Mouse (Mus musculus) limb, embryonic 13.5 days (tissue): ENCODE measurements around the gene Palb2. TPM values are rescaled to one million over a fixed set of nuclear protein-coding genes. Genes with fewer than 3 reads are reported as not detected.

Source experiments
- ATAC-seq: fragments of 200-750 bp; cut with Nextera tagmentation; 2 replicates; pipeline ENCODE4 v1.8.0; 2017; ENCODE audit warnings: low read depth, moderate number of reproducible peaks, moderate TSS enrichment; ENCODE audit not compliant: low FRiP score
- H3K27ac ChIP-seq: fragments of 300-500 bp; sonication (generic); 2 replicates; pipeline ENCODE4 v1.5.1; 2015; ENCODE audit warnings: inconsistent platforms, mild to moderate bottlenecking, moderate library complexity
- H3K27me3 ChIP-seq: fragments of 300-500 bp; sonication (generic); 2 replicates; pipeline ENCODE4 v1.6.1; 2015; ENCODE audit warnings: mild to moderate bottlenecking, inconsistent platforms
- H3K36me3 ChIP-seq: fragments of 300-500 bp; sonication (generic); 2 replicates; pipeline ENCODE4 v1.6.1; 2015; ENCODE audit warnings: inconsistent platforms, mild to moderate bottlenecking, moderate library complexity
- H3K4me1 ChIP-seq: fragments of 300-500 bp; sonication (generic); 2 replicates; pipeline ENCODE4 v1.6.1; 2015; ENCODE audit warnings: inconsistent platforms
- H3K4me2 ChIP-seq: fragments of 300-500 bp; sonication (generic); replicated peaks from 2 replicates; pipeline ENCODE4 v1.6.1; 2015; ENCODE audit warnings: inconsistent platforms, mild to moderate bottlenecking, moderate library complexity
- H3K4me3 ChIP-seq: fragments of 300-500 bp; sonication (generic); 2 replicates; pipeline ENCODE4 v1.5.1; 2015; ENCODE audit warnings: moderate library complexity, mild to moderate bottlenecking, inconsistent platforms
- H3K9ac ChIP-seq: fragments of 300-500 bp; sonication (generic); 2 replicates; pipeline ENCODE4 v1.6.1; 2015; ENCODE audit warnings: mild to moderate bottlenecking, inconsistent platforms
- H3K9me3 ChIP-seq: fragments of 300-500 bp; sonication (generic); 2 replicates; pipeline ENCODE4 v1.6.1; 2016; ENCODE audit warnings: inconsistent platforms
- WGBS: fragments of 180-500 bp; shearing (Covaris S2); methylation state at CpG from one replicate; pipeline ENCODE4 v1.1.7; 2015; 5-methylcytosine and 5-hydroxymethylcytosine counted together
- polyA plus RNA-seq: library from polyadenylated mRNA; unstranded; fragments of >200 nt; fragmentation: Nextera tagmentation; extraction: Ambion mirVana; gene quantifications from 2 replicates; pipeline ENCODE4 v1.2.1, GENCODE M21; 2015

Palb2 gene
- polyA plus RNA-seq, 1 experiment from 2014 or later = 16.1 TPM

GRCm38 (mm10) chr7:122094564-122095330, 38.0 kb downstream of the Palb2 start:
- H3K4me1 ChIP-seq = peaks cover under 1% of the 10 kb centered on the region
- H3K27me3 ChIP-seq = no peaks in the 10 kb centered on the region
- peaks cover 81% of the 10 kb centered on the region for H3K36me3 ChIP-seq
- H3K27ac ChIP-seq = no peak overlapping the region
- no peak overlapping the region for H3K4me3 ChIP-seq
- 94% methylated on average over 2 of the region's 2 CpGs for WGBS
- H3K9ac ChIP-seq = no peak overlapping the region
- no peak overlapping the region for H3K4me2 ChIP-seq
- no peak for ATAC-seq
- H3K9me3 ChIP-seq = no peaks in the 10 kb centered on the region

- no peaks in the 10 kb centered on the region for H3K9me3 ChIP-seq
- no peak overlapping the region for H3K27ac ChIP-seq
- no peaks in the 10 kb centered on the region for H3K4me1 ChIP-seq
- no peaks in the 10 kb centered on the region for H3K27me3 ChIP-seq
- H3K9ac ChIP-seq = no peak overlapping the region
- no peak for ATAC-seq
- WGBS = 92% methylated on average over 11 of the region's 11 CpGs
- peaks cover 85% of the 10 kb centered on the region for H3K36me3 ChIP-seq
- H3K4me2 ChIP-seq = no peak overlapping the region
- H3K4me3 ChIP-seq = no peak overlapping the region
Observed at GRCm38 (mm10) chr7:122087195-122087982, 45.4 kb downstream of the Palb2 start.

GRCm38 (mm10) chr7:122081071-122081470, 51.7 kb downstream of the Palb2 start:
- WGBS = 97% methylated on average over 1 of the region's 1 CpGs
- Histone ChIP-seq H3K4me3 (no peak overlapping the region), H3K27me3 (no peaks in the 10 kb centered on the region), H3K4me2 (no peak overlapping the region), H3K9me3 (no peaks in the 10 kb centered on the region), H3K4me1 (no peaks in the 10 kb centered on the region), H3K36me3 (peaks cover 87% of the 10 kb centered on the region), H3K9ac (no peak overlapping the region), H3K27ac (no peak overlapping the region)
- no peak for ATAC-seq

GRCm38 (mm10) chr7:122079798-122080554, 52.8 kb downstream of the Palb2 start:
- no peak overlapping the region for H3K4me2 ChIP-seq
- no peaks in the 10 kb centered on the region for H3K27me3 ChIP-seq
- H3K9me3 ChIP-seq = no peaks in the 10 kb centered on the region
- no peaks in the 10 kb centered on the region for H3K4me1 ChIP-seq
- no peak overlapping the region for H3K27ac ChIP-seq
- peaks cover 88% of the 10 kb centered on the region for H3K36me3 ChIP-seq
- no peak overlapping the region for H3K9ac ChIP-seq
- 93% methylated on average over 8 of the region's 8 CpGs for WGBS
- H3K4me3 ChIP-seq = no peak overlapping the region
- no peak for ATAC-seq

GRCm38 (mm10) chr7:122074374-122074773, 58.4 kb downstream of the Palb2 start:
- peaks cover 6% of the 10 kb centered on the region for H3K4me1 ChIP-seq
- no peaks in the 10 kb centered on the region for H3K9me3 ChIP-seq
- H3K36me3 ChIP-seq = peaks cover 96% of the 10 kb centered on the region
- no peaks in the 10 kb centered on the region for H3K27me3 ChIP-seq
- H3K9ac ChIP-seq = no peak overlapping the region
- WGBS = 86% methylated on average over 3 of the region's 3 CpGs
- H3K27ac ChIP-seq = no peak overlapping the region
- H3K4me2 ChIP-seq = no peak overlapping the region
- no peak for ATAC-seq
- H3K4me3 ChIP-seq = no peak overlapping the region

- H3K36me3 ChIP-seq = peaks cover 40% of the 10 kb centered on the region
- peak; percentile 21 for ATAC-seq
- 1% methylated on average over 58 of the region's 58 CpGs for WGBS
- peak overlapping the region; percentile 100 for H3K4me3 ChIP-seq
- peak overlapping the region; percentile 76 for H3K4me2 ChIP-seq
- H3K4me1 ChIP-seq = peaks cover 30% of the 10 kb centered on the region
- no peaks in the 10 kb centered on the region for H3K9me3 ChIP-seq
- no peaks in the 10 kb centered on the region for H3K27me3 ChIP-seq
- H3K27ac ChIP-seq = peak overlapping the region; percentile 92
- H3K9ac ChIP-seq = peak overlapping the region; percentile 99
Observed at GRCm38 (mm10) chr7:122067517-122068381, 65.0 kb downstream of the Palb2 start.

- WGBS = under 1% methylated on average over 59 of the region's 60 CpGs
- Histone ChIP-seq H3K27me3 (no peaks in the 10 kb centered on the region), H3K4me3 (peak within 1 kb of the TSS; percentile 100), H3K27ac (peak within 1 kb of the TSS; percentile 92), H3K9ac (peak within 1 kb of the TSS; percentile 99), H3K4me1 (peaks cover 30% of the 10 kb centered on the region), H3K4me2 (peak within 1 kb of the TSS; percentile 76), H3K36me3 (peaks cover 40% of the 10 kb centered on the region), H3K9me3 (no peaks in the 10 kb centered on the region)
- ATAC-seq = peak; percentile 98
Observed at GRCm38 (mm10) chr7:122066945-122067516, 65.8 kb downstream of the Palb2 start, which contains the start of the genes Ubfd1 and Ears2. Gene Ubfd1, plus strand, starts transcription at chr7:122067175. Gene Ears2, minus strand, starts transcription at chr7:122067263.

- 22% methylated on average over 27 of the region's 31 CpGs for WGBS
Observed at GRCm38 (mm10) chr7:122066102-122066944, 66.5 kb downstream of the Palb2 start.

GRCm38 (mm10) chr7:122065656-122066055, 67.1 kb downstream of the Palb2 start:
- WGBS = 79% methylated on average over 1 of the region's 1 CpGs
- ATAC-seq = no peak
- no peaks in the 10 kb centered on the region for H3K9me3 ChIP-seq
- H3K27ac ChIP-seq = no peak overlapping the region
- H3K27me3 ChIP-seq = no peaks in the 10 kb centered on the region
- peak overlapping the region; percentile 100 for H3K4me3 ChIP-seq
- peaks cover 30% of the 10 kb centered on the region for H3K36me3 ChIP-seq
- 0 out of 2 replicates have a peak overlapping the region, but pooled peaks have one; percentile 99 for H3K9ac ChIP-seq
- peaks cover 30% of the 10 kb centered on the region for H3K4me1 ChIP-seq
- H3K4me2 ChIP-seq = peak overlapping the region; percentile 76

More at GRCm38 (mm10) chr7:122066102-122066944, 66.5 kb downstream of the Palb2 start:
- H3K4me3 ChIP-seq = peak overlapping the region; percentile 100
- H3K9me3 ChIP-seq = no peaks in the 10 kb centered on the region
- peak overlapping the region; percentile 92 for H3K27ac ChIP-seq
- peak overlapping the region; percentile 99 for H3K9ac ChIP-seq
- peaks cover 34% of the 10 kb centered on the region for H3K36me3 ChIP-seq
- H3K4me1 ChIP-seq = peaks cover 30% of the 10 kb centered on the region
- no peaks in the 10 kb centered on the region for H3K27me3 ChIP-seq
- ATAC-seq = peak; percentile 65
- peak overlapping the region; percentile 76 for H3K4me2 ChIP-seq
